Mouse (Mus musculus): Measurements from ENCODE around the gene Apoa2.

Apoa2 gene

GRCm38 (mm10) chr1:171260316-171260715, 35.5 kb downstream of the Apoa2 start:
- DNase-seq (ENCODE audit: low read depth) = no peak

GRCm38 (mm10) chr1:171262594-171263130, 37.8 kb downstream of the Apoa2 start:
- DNase-seq (ENCODE audit: low read depth) = peak; percentile 95

GRCm38 (mm10) chr1:171263185-171263611, 38.3 kb downstream of the Apoa2 start:
- DNase-seq (ENCODE audit: low read depth) = peak; percentile 91

- peak; percentile 73 for DNase-seq (ENCODE audit: low read depth)
Measured at GRCm38 (mm10) chr1:171263666-171264461, 39.0 kb downstream of the Apoa2 start.

- DNase-seq (ENCODE audit: low read depth) = no peak
Measured at GRCm38 (mm10) chr1:171265971-171266744, 41.3 kb downstream of the Apoa2 start.

GRCm38 (mm10) chr1:171268341-171268740, 43.5 kb downstream of the Apoa2 start:
- peak; percentile 69 for DNase-seq (ENCODE audit: low read depth)

GRCm38 (mm10) chr1:171269848-171270572, 45.2 kb downstream of the Apoa2 start, which contains the start of gene B4galt3:
B4galt3 (plus strand) TSS chr1:171270328.
- peak; percentile 92 for DNase-seq (ENCODE audit: low read depth)

GRCm38 (mm10) chr1:171270573-171270900, 45.7 kb downstream of the Apoa2 start:
- DNase-seq (ENCODE audit: low read depth) = no peak

- no peak for DNase-seq (ENCODE audit: low read depth)
Measured at GRCm38 (mm10) chr1:171271196-171271595, 46.3 kb downstream of the Apoa2 start.

GRCm38 (mm10) chr1:171271622-171272021, 46.8 kb downstream of the Apoa2 start:
- no peak for DNase-seq (ENCODE audit: low read depth)

GRCm38 (mm10) chr1:171272086-171272485, 47.2 kb downstream of the Apoa2 start:
- no peak for DNase-seq (ENCODE audit: low read depth)

GRCm38 (mm10) chr1:171274171-171274570, 49.3 kb downstream of the Apoa2 start:
- DNase-seq (ENCODE audit: low read depth) = no peak

- no peak for DNase-seq (ENCODE audit: low read depth)
Measured at GRCm38 (mm10) chr1:171275144-171275734, 50.4 kb downstream of the Apoa2 start.
